Mouse (Mus musculus): ENCODE measurements at regions not wholly inside any gene's neighbourhood (a gene's known extent, or its start where the extent isn't known, plus 50 kb on each side); places are given as distances from the start of the nearest gene placed in this dataset.
A peak's percentile ranks its signal among the peaks of the same experiment; 100 is the strongest.

- no peaks in the 10 kb centered on the region for H3K36me3 ChIP-seq
- H3K27ac ChIP-seq (replicated peaks): no peak overlapping the region
- ATAC-seq (ENCODE audit: low FRiP score, low read depth): no peak
- 85% methylated on average over 2 of the region's 2 CpGs for WGBS
- no peaks in the 10 kb centered on the region for H3K9me3 ChIP-seq
- no peaks in the 10 kb centered on the region for H3K4me1 ChIP-seq
- H3K4me3 ChIP-seq: no peak overlapping the region
- H3K9ac ChIP-seq (replicated peaks): no peak overlapping the region
- no peaks in the 10 kb centered on the region for H3K27me3 ChIP-seq
- no peak overlapping the region for H3K4me2 ChIP-seq (replicated peaks)
Observed at GRCm38 (mm10) chr15:26051415-26051814, 67.2 kb downstream of the Zfp622 start.

DNA sequence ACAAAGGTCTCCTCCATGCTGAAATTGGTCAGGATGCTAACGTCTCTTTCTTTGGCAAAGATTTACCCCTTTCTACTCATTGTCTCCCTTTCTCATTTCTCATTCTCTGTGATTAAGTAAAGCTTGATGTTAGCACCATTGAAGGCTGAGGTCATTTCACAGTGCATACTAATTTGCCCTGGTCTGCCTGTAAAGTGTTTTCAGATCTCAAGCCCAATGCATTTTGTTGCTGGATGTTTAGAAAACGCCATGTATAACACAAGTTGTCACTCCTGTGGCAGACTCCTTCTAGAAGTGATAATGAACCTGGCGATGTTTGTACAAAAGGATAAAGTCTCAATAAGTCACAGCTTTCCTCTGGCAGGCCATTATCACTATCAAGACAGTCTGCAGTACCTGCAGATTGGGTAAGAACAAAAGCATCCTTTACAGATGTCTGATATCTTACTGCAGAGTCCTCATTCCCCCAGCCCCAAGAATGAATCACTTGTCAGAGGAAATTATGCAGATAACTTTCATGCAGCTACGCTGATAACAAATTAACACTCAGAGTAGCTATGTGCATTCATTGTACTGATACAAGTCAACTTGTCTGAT lies 68.7 kb downstream of the Zfp622 start:
- H3K4me2 ChIP-seq (replicated peaks): no peak overlapping the region
- ATAC-seq (ENCODE audit: low FRiP score, low read depth): no peak
- no peaks in the 10 kb centered on the region for H3K4me1 ChIP-seq
- no peaks in the 10 kb centered on the region for H3K9me3 ChIP-seq
- H3K27ac ChIP-seq (replicated peaks): no peak overlapping the region
- no peak overlapping the region for H3K4me3 ChIP-seq
- no peak overlapping the region for H3K9ac ChIP-seq (replicated peaks)
- no peaks in the 10 kb centered on the region for H3K36me3 ChIP-seq
- H3K27me3 ChIP-seq: no peaks in the 10 kb centered on the region
- 59% methylated on average over 4 of the region's 4 CpGs for WGBS

DNA sequence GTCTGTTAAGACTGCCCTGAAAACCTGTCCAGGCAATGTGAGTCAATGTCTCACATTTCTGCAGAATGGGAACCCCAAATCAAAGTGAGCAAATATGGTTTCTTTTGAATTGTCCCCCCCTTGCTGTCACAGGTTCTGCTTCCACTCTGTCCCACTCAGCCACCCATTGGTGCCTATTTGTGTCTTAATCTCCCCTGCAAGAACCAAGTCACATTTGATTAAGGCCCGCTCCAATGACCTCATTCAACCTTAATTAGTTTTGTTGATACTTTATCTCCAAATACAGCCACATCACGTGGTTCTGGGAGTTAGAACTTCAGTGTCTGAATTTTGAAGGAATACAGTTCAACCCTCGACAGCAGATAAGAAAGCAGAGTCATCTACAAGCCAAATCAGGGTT lies 73.9 kb downstream of the Zfp622 start:
- Histone ChIP-seq H3K4me1 (no peaks in the 10 kb centered on the region), H3K4me2 (replicated peaks) (no peak overlapping the region), H3K4me3 (no peak overlapping the region), H3K9me3 (no peaks in the 10 kb centered on the region), H3K27me3 (no peaks in the 10 kb centered on the region), H3K36me3 (no peaks in the 10 kb centered on the region), H3K27ac (replicated peaks) (no peak overlapping the region), H3K9ac (replicated peaks) (no peak overlapping the region)
- 51% methylated on average over 3 of the region's 3 CpGs for WGBS
- no peak for ATAC-seq (ENCODE audit: low FRiP score, low read depth)

- ATAC-seq (ENCODE audit: low FRiP score, low read depth): no peak
- Histone ChIP-seq H3K4me1 (no peaks in the 10 kb centered on the region), H3K27me3 (no peaks in the 10 kb centered on the region), H3K4me3 (no peak overlapping the region), H3K9me3 (no peaks in the 10 kb centered on the region), H3K27ac (replicated peaks) (no peak overlapping the region), H3K36me3 (no peaks in the 10 kb centered on the region), H3K4me2 (replicated peaks) (no peak overlapping the region), H3K9ac (replicated peaks) (no peak overlapping the region)
- 74% methylated on average over 4 of the region's 4 CpGs for WGBS
Observed at GRCm38 (mm10) chr15:26100199-26100598, 116.0 kb downstream of the Zfp622 start.

DNA sequence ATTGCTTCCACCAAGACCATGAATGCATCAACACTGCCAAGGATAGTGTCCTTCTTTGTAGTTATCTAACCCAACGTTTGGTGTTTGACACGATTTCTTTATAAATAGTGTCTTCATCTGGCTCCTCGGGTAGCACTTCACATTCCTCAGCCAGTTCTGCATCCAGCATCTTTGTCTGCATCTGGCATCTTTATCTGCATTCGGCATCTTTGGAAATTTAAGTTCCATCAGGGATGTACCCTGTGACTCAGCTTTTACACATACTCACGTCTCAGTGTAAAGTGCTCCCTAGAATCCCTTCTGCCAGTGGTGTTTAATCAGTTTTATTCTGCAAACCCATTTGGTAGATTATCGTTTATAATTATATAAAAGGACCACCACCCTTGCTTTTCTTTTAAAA lies 123.8 kb downstream of the Zfp622 start:
- Histone ChIP-seq H3K4me1 (no peaks in the 10 kb centered on the region), H3K4me2 (replicated peaks) (no peak overlapping the region), H3K27me3 (no peaks in the 10 kb centered on the region), H3K27ac (replicated peaks) (no peak overlapping the region), H3K4me3 (no peak overlapping the region), H3K9ac (replicated peaks) (no peak overlapping the region), H3K36me3 (no peaks in the 10 kb centered on the region), H3K9me3 (no peaks in the 10 kb centered on the region)
- WGBS: 92% methylated on average over 6 of the region's 6 CpGs
- no peak for ATAC-seq (ENCODE audit: low FRiP score, low read depth)

DNA sequence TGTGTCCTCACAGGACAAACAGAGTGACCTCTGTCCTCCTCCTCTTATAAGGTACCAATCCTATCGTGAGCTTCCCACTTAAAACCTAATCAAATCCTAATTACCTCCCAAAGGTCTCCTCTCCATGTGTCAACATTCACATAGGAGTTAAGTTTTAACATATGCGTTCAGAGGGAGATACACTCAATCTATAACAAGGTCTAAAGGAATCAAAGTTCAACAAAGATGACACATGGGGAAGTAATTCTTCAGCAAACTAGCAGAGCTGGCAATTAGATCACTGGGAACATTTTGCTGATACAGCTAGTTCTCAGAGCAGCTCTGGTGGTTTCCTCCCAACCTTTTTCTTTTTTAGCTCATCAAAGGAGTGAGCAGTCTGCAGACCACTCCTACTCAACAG lies 160.0 kb downstream of the Zfp622 start:
- H3K4me2 ChIP-seq (replicated peaks): no peak overlapping the region
- 85% methylated on average over 2 of the region's 2 CpGs for WGBS
- no peak overlapping the region for H3K4me3 ChIP-seq
- no peaks in the 10 kb centered on the region for H3K36me3 ChIP-seq
- H3K27ac ChIP-seq (replicated peaks): no peak overlapping the region
- H3K27me3 ChIP-seq: no peaks in the 10 kb centered on the region
- ATAC-seq (ENCODE audit: low FRiP score, low read depth): no peak
- H3K9me3 ChIP-seq: no peaks in the 10 kb centered on the region
- H3K9ac ChIP-seq (replicated peaks): no peak overlapping the region
- H3K4me1 ChIP-seq: no peaks in the 10 kb centered on the region

- Histone ChIP-seq H3K9me3 (no peaks in the 10 kb centered on the region), H3K4me2 (replicated peaks) (no peak overlapping the region)
- WGBS: 83% methylated on average over 3 of the region's 3 CpGs
Observed at GRCm38 (mm10) chr15:26158499-26158898, 150.3 kb upstream of the March11 start.

GRCm38 (mm10) chr15:26184930-26185329 lies 123.9 kb upstream of the March11 start:
- no peak for ATAC-seq (ENCODE audit: low FRiP score, low read depth)
- WGBS: 58% methylated on average over 3 of the region's 3 CpGs
- Histone ChIP-seq H3K9ac (replicated peaks) (no peak overlapping the region), H3K27ac (replicated peaks) (no peak overlapping the region), H3K27me3 (no peaks in the 10 kb centered on the region), H3K9me3 (no peaks in the 10 kb centered on the region), H3K4me3 (no peak overlapping the region), H3K4me2 (replicated peaks) (no peak overlapping the region), H3K36me3 (no peaks in the 10 kb centered on the region), H3K4me1 (no peaks in the 10 kb centered on the region)

More at GRCm38 (mm10) chr15:26158499-26158898, 150.3 kb upstream of the March11 start:
- Histone ChIP-seq H3K27ac (replicated peaks) (no peak overlapping the region), H3K9ac (replicated peaks) (no peak overlapping the region), H3K27me3 (no peaks in the 10 kb centered on the region), H3K4me1 (no peaks in the 10 kb centered on the region), H3K4me3 (no peak overlapping the region), H3K36me3 (no peaks in the 10 kb centered on the region)
- ATAC-seq (ENCODE audit: low FRiP score, low read depth): no peak

DNA sequence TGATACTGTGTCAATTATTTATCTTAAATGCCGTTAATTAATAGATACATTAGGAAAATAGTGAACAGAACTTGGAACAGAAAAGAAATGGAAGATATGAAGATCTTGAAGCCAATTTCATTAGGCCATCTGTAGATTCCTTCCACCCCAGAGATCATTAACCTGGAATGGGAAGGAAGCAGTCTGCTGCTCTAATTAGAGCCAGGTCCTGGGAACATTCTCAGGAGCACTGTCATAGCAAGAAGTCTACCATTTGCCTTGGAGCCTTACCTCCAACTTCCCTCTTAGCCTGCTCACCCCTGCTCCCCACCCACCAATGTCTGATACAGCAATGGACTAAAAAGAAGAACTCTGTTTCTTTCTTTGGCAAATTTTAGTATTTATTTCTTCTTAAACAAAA lies 113.3 kb upstream of the March11 start:
- WGBS: 81% methylated on average over 1 of the region's 1 CpGs
- Histone ChIP-seq H3K4me3 (no peak overlapping the region), H3K27me3 (no peaks in the 10 kb centered on the region), H3K4me2 (replicated peaks) (no peak overlapping the region), H3K36me3 (no peaks in the 10 kb centered on the region), H3K9me3 (no peaks in the 10 kb centered on the region), H3K27ac (replicated peaks) (no peak overlapping the region), H3K9ac (replicated peaks) (no peak overlapping the region), H3K4me1 (no peaks in the 10 kb centered on the region)
- ATAC-seq (ENCODE audit: low FRiP score, low read depth): no peak

DNA sequence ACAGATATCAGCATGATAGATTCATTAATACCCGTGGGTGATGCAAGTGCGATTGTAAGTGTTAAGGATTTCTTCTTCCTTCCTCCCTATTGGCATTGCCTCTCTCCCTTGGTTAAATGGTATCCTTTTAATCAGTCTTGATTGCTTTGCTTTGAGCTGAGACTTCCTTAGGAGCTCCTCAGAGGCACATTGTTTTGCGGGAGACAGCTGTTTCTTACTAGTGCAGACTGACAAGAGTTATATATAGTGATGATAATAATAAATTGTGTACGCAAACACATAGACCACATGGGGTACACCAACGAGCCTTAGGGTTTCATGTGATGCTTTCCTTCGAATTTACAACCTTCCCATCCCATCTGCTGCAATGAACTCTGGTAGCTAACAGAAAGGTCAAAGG lies 102.0 kb upstream of the March11 start:
- no peak for ATAC-seq (ENCODE audit: low FRiP score, low read depth)
- WGBS: 83% methylated on average over 6 of the region's 6 CpGs

GRCm38 (mm10) chr15:26220855-26221254 lies 88.0 kb upstream of the March11 start:
- Histone ChIP-seq H3K4me2 (replicated peaks) (no peak overlapping the region), H3K4me1 (peaks cover 3% of the 10 kb centered on the region; the same call in 1 of the 2 replicates)
- ATAC-seq (ENCODE audit: low FRiP score, low read depth): peak; percentile 44; the same call in 1 of the 2 replicates

More for the DNA sequence above, 102.0 kb upstream of the March11 start:
- no peak overlapping the region for H3K9ac ChIP-seq (replicated peaks)
- no peak overlapping the region for H3K27ac ChIP-seq (replicated peaks)
- no peak overlapping the region for H3K4me3 ChIP-seq
- no peak overlapping the region for H3K4me2 ChIP-seq (replicated peaks)
- no peaks in the 10 kb centered on the region for H3K27me3 ChIP-seq
- no peaks in the 10 kb centered on the region for H3K4me1 ChIP-seq
- H3K36me3 ChIP-seq: no peaks in the 10 kb centered on the region
- no peaks in the 10 kb centered on the region for H3K9me3 ChIP-seq

DNA sequence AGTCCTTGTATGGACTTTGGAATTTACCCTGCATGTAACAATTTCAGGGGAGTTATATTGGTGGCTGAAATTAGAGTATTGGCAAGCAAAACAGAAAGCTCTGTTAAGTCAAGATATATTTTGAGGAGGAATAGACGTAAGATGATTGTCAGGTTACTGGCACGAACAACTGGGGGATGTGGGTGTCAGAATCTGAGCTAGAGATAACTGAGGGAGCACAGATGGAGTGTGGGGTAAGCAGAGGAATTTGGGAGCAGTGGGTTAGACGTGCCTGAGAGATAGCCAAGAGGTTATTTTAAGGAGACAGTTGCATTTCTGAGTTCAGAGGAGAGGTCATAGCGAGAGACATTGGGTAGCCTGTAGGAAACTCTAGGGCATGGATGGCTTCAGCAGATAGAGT lies 80.2 kb upstream of the March11 start:
- ATAC-seq (ENCODE audit: low FRiP score, low read depth): no peak
- Histone ChIP-seq H3K4me2 (replicated peaks) (no peak overlapping the region), H3K4me3 (no peak overlapping the region), H3K4me1 (no peaks in the 10 kb centered on the region), H3K9me3 (no peaks in the 10 kb centered on the region), H3K27me3 (no peaks in the 10 kb centered on the region), H3K36me3 (no peaks in the 10 kb centered on the region), H3K9ac (replicated peaks) (no peak overlapping the region), H3K27ac (replicated peaks) (no peak overlapping the region)
- 89% methylated on average over 4 of the region's 4 CpGs for WGBS

More at GRCm38 (mm10) chr15:26220855-26221254, 88.0 kb upstream of the March11 start:
- Histone ChIP-seq H3K9ac (replicated peaks) (no peak overlapping the region), H3K4me3 (no peak overlapping the region), H3K9me3 (no peaks in the 10 kb centered on the region), H3K27ac (replicated peaks) (no peak overlapping the region), H3K27me3 (no peaks in the 10 kb centered on the region), H3K36me3 (no peaks in the 10 kb centered on the region)
- WGBS: 28% methylated on average over 3 of the region's 3 CpGs

All from midbrain, embryonic 12.5 days (tissue).